Mouse (Mus musculus) lung, adult 2 months (tissue): ENCODE data around the gene Hscb.

ENCODE experiments used
- CTCF ChIP-seq: fragments of 200-500 bp; IDR thresholded peaks from 2 replicates; pipeline ENCODE4 v1.5.1; 2011; ENCODE audit warnings: mild to moderate bottlenecking, low read length, control low read depth; ENCODE audit not compliant: insufficient read depth
- POLR2A ChIP-seq: fragments of 200-500 bp; IDR thresholded peaks from 2 replicates; pipeline ENCODE4 v1.6.1; 2011; ENCODE audit warnings: low read depth, mild to moderate bottlenecking, control low read depth, low read length, borderline replicate concordance; ENCODE audit errors: extremely low read depth

- TF ChIP-seq CTCF (no peak), POLR2A (no peak)
These were observed 35.4 kb downstream of the Hscb start for GRCm38 (mm10) chr5:110804012-110804743.
